Mouse (Mus musculus) CH12.LX (cell line): ENCODE data around the gene Gpd1l.

Source experiments
- POLR2A ChIP-seq: IDR thresholded peaks from 2 replicates; pipeline ENCODE4 v1.6.1; 2011; ENCODE audit warnings: low read depth, mild to moderate bottlenecking, improper control_type of control experiment, low read length
- POLR2AphosphoS2 ChIP-seq: IDR thresholded peaks from 2 replicates; pipeline ENCODE4 v1.6.1; 2011; ENCODE audit warnings: low read depth, low read length, improper control_type of control experiment

- no peak for TF ChIP-seq POLR2A
- TF ChIP-seq POLR2AphosphoS2: no peak
These were observed 43.9 kb upstream of the Gpd1l start for GRCm38 (mm10) chr9:114977461-114978280.
